Mouse (Mus musculus) forebrain, embryonic 14.5 days (tissue): ENCODE results near the gene Cmpk1. TPM values are rescaled to one million over a fixed set of nuclear protein-coding genes. Genes with fewer than 3 reads are reported as not detected.

ENCODE experiments used
- ATAC-seq: fragments of 200-750 bp; cut with Nextera tagmentation; 2 replicates; pipeline ENCODE4 v1.8.0; 2017; ENCODE audit warnings: mild to moderate bottlenecking, moderate library complexity
- DNase-seq: peaks from one replicate; pipeline ENCODE4 v3.0.0-alpha.2; 2015; ENCODE audit warnings: low spot score
- H3K27ac ChIP-seq: fragments of 300-500 bp; sonication (generic); 2 replicates; pipeline ENCODE4 v1.5.1; 2014; ENCODE audit warnings: low read depth, mild to moderate bottlenecking, control low read depth, low read length, moderate library complexity
- H3K27me3 ChIP-seq: fragments of 300-500 bp; sonication (generic); replicated peaks from 2 replicates; pipeline ENCODE4 v1.6.1; 2014; ENCODE audit warnings: low read length, control low read depth, mixed read lengths; ENCODE audit not compliant: control insufficient read depth, insufficient read depth
- H3K36me3 ChIP-seq: fragments of 300-500 bp; sonication (generic); 2 replicates; pipeline ENCODE4 v1.6.1; 2014; ENCODE audit warnings: low read length, control low read depth; ENCODE audit not compliant: control insufficient read depth, insufficient read depth
- H3K4me1 ChIP-seq: fragments of 300-500 bp; sonication (generic); 2 replicates; pipeline ENCODE4 v1.6.1; 2014; ENCODE audit warnings: antibody characterized with exemption, low read length, control low read depth; ENCODE audit not compliant: control insufficient read depth, insufficient read depth
- H3K4me2 ChIP-seq: fragments of 300-500 bp; sonication (generic); 2 replicates; pipeline ENCODE4 v1.6.1; 2014; ENCODE audit warnings: mild to moderate bottlenecking, control low read depth, low read length
- H3K4me3 ChIP-seq: fragments of 300-500 bp; sonication (generic); 2 replicates; pipeline ENCODE4 v1.5.1; 2014; ENCODE audit warnings: low read depth, low read length, control low read depth
- H3K9ac ChIP-seq: fragments of 300-500 bp; sonication (generic); 2 replicates; pipeline ENCODE4 v1.6.1; 2014; ENCODE audit warnings: mild to moderate bottlenecking, low read length, control low read depth, moderate library complexity
- H3K9me3 ChIP-seq: fragments of 300-500 bp; sonication (generic); replicated peaks from 2 replicates; pipeline ENCODE4 v1.6.1; 2016; ENCODE audit warnings: low read length, control low read depth, mixed read lengths; ENCODE audit not compliant: control insufficient read depth
- WGBS: fragments of 180-500 bp; shearing (Covaris S2); extraction: QIAGEN DNeasy Blood & Tissue Kit; methylation state at CpG from one replicate; pipeline ENCODE4 v1.1.7; 2014; 5-methylcytosine and 5-hydroxymethylcytosine counted together
- polyA plus RNA-seq: library from polyadenylated mRNA; unstranded; fragments of >200 nt; fragmentation: Nextera tagmentation; extraction: Ambion mirVana; gene quantifications from 2 replicates; pipeline ENCODE4 v1.2.1, GENCODE M21; 2014

Cmpk1 gene
- polyA plus RNA-seq, 1 experiment from 2014 or later = 165 TPM

- DNase-seq = peak; percentile 36
- Histone ChIP-seq H3K4me3 (no peak overlapping the region), H3K27ac (no peak overlapping the region), H3K27me3 (no peaks in the 10 kb centered on the region), H3K4me1 (no peaks in the 10 kb centered on the region), H3K36me3 (peaks cover 4% of the 10 kb centered on the region), H3K9ac (no peak overlapping the region), H3K4me2 (no peak overlapping the region), H3K9me3 (no peaks in the 10 kb centered on the region)
- ATAC-seq = no peak
Measured at GRCm38 (mm10) chr4:114957403-114957802, 29.6 kb downstream of the Cmpk1 start.

- H3K4me3 ChIP-seq = no peak overlapping the region
- no peaks in the 10 kb centered on the region; the same call in 1 of the 2 replicates for H3K36me3 ChIP-seq
- ATAC-seq (peak; percentile 29; the same call in 1 of the 2 replicates), DNase-seq (no peak)
- no peaks in the 10 kb centered on the region for H3K4me1 ChIP-seq
- 84% methylated on average over 3 of the region's 3 CpGs for WGBS
- H3K9me3 ChIP-seq = no peaks in the 10 kb centered on the region
- no peaks in the 10 kb centered on the region for H3K27me3 ChIP-seq
- H3K9ac ChIP-seq = no peak overlapping the region
- H3K27ac ChIP-seq = no peak overlapping the region
- no peak overlapping the region for H3K4me2 ChIP-seq
Measured at GRCm38 (mm10) chr4:114953172-114953571, 33.9 kb downstream of the Cmpk1 start.

- no peaks in the 10 kb centered on the region for H3K9me3 ChIP-seq
- H3K9ac ChIP-seq = no peak overlapping the region
- H3K4me2 ChIP-seq = no peak overlapping the region
- ATAC-seq = no peak
- peaks cover 2% of the 10 kb centered on the region; the same call in 1 of the 2 replicates for H3K4me1 ChIP-seq
- no peak overlapping the region for H3K27ac ChIP-seq
- WGBS = 65% methylated on average over 7 of the region's 7 CpGs
- H3K4me3 ChIP-seq = no peak overlapping the region
- DNase-seq = no peak
- H3K36me3 ChIP-seq = no peaks in the 10 kb centered on the region
- H3K27me3 ChIP-seq = 0 out of 2 replicates have a peak, but pooled peaks cover 9% of the 10 kb centered on the region
Measured at GRCm38 (mm10) chr4:114947852-114948481, 39.1 kb downstream of the Cmpk1 start.

GRCm38 (mm10) chr4:114947395-114947794, 39.6 kb downstream of the Cmpk1 start:
- Histone ChIP-seq H3K9me3 (no peaks in the 10 kb centered on the region), H3K9ac (no peak overlapping the region), H3K27me3 (0 out of 2 replicates have a peak, but pooled peaks cover 9% of the 10 kb centered on the region), H3K4me1 (peaks cover 2% of the 10 kb centered on the region; the same call in 1 of the 2 replicates), H3K4me3 (no peak overlapping the region), H3K27ac (no peak overlapping the region), H3K4me2 (no peak overlapping the region), H3K36me3 (no peaks in the 10 kb centered on the region)
- DNase-seq (peak; percentile 79), ATAC-seq (peak; percentile 82)
- 33% methylated on average over 6 of the region's 6 CpGs for WGBS

DNA sequence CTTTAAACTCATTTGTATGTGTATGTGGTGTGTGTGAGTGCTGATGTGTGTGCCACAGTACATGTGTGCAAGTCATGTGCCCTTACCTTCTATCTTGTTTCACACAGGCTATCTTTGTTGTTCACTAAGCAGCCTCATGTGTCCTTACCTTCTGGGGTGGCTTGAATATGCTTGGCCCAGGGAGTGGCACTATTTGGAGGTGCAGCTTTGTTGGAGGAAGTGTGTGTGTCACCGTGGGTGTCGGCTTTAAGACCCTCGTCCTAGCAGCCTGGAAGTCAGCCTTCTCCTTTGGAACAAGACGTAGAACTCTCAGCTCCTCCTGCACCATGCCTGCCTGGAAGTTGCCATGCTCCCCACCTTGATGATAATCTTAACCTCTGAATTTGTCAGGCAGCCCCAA, 40.6 kb downstream of the Cmpk1 start:
- ATAC-seq = no peak

DNA sequence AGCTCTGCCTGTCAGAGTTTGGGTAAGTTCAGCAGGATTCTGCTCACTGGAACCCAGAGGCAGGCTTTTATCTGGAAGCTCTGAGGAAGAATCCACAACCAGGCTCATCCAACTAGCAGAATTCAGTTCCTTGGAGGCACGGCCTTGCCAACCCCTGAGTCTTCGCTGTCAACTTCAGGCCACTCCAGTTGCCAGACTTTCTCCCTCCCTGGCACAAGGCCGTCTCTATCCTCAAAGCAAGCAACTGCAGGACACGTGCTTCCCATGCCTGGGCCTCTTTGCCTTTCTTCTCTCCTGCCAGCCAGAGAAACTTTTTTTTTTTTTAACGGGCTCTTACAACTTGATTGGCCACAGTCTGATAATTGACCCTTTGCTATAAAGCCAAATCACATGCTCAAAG, 42.0 kb downstream of the Cmpk1 start:
- no peak overlapping the region for H3K4me3 ChIP-seq
- H3K36me3 ChIP-seq = no peaks in the 10 kb centered on the region
- no peaks in the 10 kb centered on the region for H3K9me3 ChIP-seq
- peaks cover 2% of the 10 kb centered on the region; the same call in 1 of the 2 replicates for H3K4me1 ChIP-seq
- WGBS = 16% methylated on average over 5 of the region's 5 CpGs
- peak; percentile 37 for DNase-seq
- no peak overlapping the region for H3K4me2 ChIP-seq
- ATAC-seq = no peak
- H3K27ac ChIP-seq = no peak overlapping the region
- H3K9ac ChIP-seq = no peak overlapping the region
- 0 out of 2 replicates have a peak, but pooled peaks cover 9% of the 10 kb centered on the region for H3K27me3 ChIP-seq

More for the DNA sequence above, 40.6 kb downstream of the Cmpk1 start:
- Histone ChIP-seq H3K9ac (no peak overlapping the region), H3K27me3 (0 out of 2 replicates have a peak, but pooled peaks cover 9% of the 10 kb centered on the region), H3K4me3 (no peak overlapping the region), H3K4me1 (peaks cover 2% of the 10 kb centered on the region; the same call in 1 of the 2 replicates), H3K36me3 (no peaks in the 10 kb centered on the region), H3K4me2 (no peak overlapping the region), H3K27ac (no peak overlapping the region), H3K9me3 (no peaks in the 10 kb centered on the region)
- 83% methylated on average over 4 of the region's 4 CpGs for WGBS
- no peak for DNase-seq

GRCm38 (mm10) chr4:114942583-114942982, 44.5 kb downstream of the Cmpk1 start:
- H3K27me3 ChIP-seq = 0 out of 2 replicates have a peak, but pooled peaks cover 9% of the 10 kb centered on the region
- DNase-seq (peak; percentile 39), ATAC-seq (no peak)
- no peaks in the 10 kb centered on the region for H3K36me3 ChIP-seq
- no peak overlapping the region for H3K4me2 ChIP-seq
- no peak overlapping the region for H3K27ac ChIP-seq
- H3K9me3 ChIP-seq = no peaks in the 10 kb centered on the region
- peaks cover 2% of the 10 kb centered on the region; the same call in 1 of the 2 replicates for H3K4me1 ChIP-seq
- no peak overlapping the region for H3K4me3 ChIP-seq
- WGBS = 18% methylated on average over 8 of the region's 8 CpGs
- no peak overlapping the region for H3K9ac ChIP-seq

GRCm38 (mm10) chr4:114942112-114942511, 44.9 kb downstream of the Cmpk1 start:
- Histone ChIP-seq H3K36me3 (no peaks in the 10 kb centered on the region), H3K27ac (no peak overlapping the region), H3K9ac (no peak overlapping the region), H3K4me1 (peaks cover 2% of the 10 kb centered on the region; the same call in 1 of the 2 replicates), H3K27me3 (0 out of 2 replicates have a peak, but pooled peaks cover 9% of the 10 kb centered on the region), H3K4me3 (no peak overlapping the region), H3K9me3 (no peaks in the 10 kb centered on the region), H3K4me2 (no peak overlapping the region)
- 40% methylated on average over 4 of the region's 4 CpGs for WGBS
- no peak for DNase-seq
- ATAC-seq = no peak

DNA sequence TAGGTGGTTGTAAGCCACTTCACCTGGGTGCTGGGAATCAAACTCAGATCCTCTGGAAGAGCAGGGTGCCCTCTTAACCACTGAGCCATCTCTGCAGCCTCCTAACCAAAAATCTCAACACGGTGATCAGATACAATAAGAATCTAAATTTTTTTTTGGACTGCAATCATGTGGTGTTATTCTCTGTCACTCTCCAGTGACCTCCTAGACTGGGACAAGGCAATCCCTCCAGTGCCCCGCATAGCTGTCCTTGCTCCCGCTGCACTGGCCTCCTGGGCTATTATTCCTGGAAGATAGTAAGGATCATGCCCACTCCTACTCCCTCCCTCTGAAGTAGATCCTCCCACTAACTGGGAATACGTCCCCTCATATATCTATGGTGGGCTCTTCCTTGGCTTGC, 45.7 kb downstream of the Cmpk1 start:
- peaks cover 2% of the 10 kb centered on the region; the same call in 1 of the 2 replicates for H3K4me1 ChIP-seq
- ATAC-seq = no peak

More for the DNA sequence above, 45.7 kb downstream of the Cmpk1 start:
- WGBS = 81% methylated on average over 4 of the region's 4 CpGs
- Histone ChIP-seq H3K36me3 (no peaks in the 10 kb centered on the region), H3K9ac (no peak overlapping the region), H3K4me2 (no peak overlapping the region), H3K27ac (no peak overlapping the region), H3K27me3 (0 out of 2 replicates have a peak, but pooled peaks cover 4% of the 10 kb centered on the region), H3K4me3 (no peak overlapping the region), H3K9me3 (no peaks in the 10 kb centered on the region)
- DNase-seq = no peak
